Mouse (Mus musculus): ENCODE measurements at regions not wholly inside any gene's neighbourhood (a gene's known extent, or its start where the extent isn't known, plus 50 kb on each side); places are given as distances from the start of the nearest gene placed in this dataset.

GRCm38 (mm10) chr10:97332639-97333038, 146.8 kb upstream of the Dcn start:
- TF ChIP-seq CTCF (IDR thresholded peaks at IDR 0.05) (no peak), EP300 (IDR thresholded peaks at IDR 0.05) (no peak)
